Mouse (Mus musculus): ENCODE results near the gene Grin2d.

DNA sequence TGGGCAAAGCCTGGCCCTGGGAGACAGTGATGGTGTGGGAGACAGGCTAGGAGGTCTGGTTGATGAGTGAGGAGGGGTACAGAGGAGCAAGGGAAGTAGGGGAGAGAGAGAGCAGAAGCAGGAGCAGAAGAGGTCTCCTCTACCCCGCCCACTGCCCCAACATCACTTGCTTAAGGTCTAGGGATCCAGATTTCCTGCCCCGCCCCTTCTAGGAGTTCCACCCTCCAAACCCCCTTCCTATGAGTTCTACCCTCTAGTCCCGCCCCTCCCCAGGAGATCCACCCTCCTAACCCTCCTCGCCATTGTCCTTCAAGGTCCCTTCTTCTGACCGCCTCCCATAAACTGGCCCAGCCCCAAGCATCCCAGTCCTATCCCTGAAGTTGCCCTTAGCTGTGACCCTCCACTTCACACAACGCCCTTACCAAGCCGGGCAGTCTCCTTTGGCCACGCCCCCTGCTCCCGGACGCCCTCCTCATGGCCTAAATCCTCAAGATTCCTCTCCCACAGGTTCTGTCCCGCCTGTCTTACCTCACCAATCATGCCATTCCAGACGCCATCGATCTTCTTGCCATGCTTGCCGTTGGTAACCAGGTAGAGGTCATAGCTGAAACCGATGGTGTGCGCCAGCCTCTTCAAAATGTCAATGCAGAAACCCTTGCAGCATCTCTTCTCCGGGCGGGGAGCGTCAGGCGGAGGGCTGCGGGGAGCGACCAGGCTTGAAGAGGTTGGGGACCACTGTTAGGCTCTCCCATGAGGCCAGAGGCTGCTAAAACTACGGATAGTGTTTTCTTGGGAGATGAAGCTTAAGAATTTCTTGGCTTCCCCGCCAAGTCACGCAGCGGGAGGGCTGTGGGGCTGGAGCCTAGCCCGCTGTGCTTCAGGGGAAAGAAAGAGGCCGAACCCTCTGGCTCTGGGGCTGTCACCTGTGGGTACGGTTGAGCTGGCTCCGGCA lies 21.0 kb downstream of the Grin2d start:
- TF ChIP-seq ZC3H11A (IDR thresholded peaks at IDR 0.05; ENCODE audit: low read depth, low read length) (no peak), CHD1 (IDR thresholded peaks at IDR 0.05; ENCODE audit: low read depth, low read length) (no peak), CHD2 (IDR thresholded peaks at IDR 0.05; ENCODE audit: low read length) (no peak), CTCF (conservative IDR thresholded peaks at IDR 0.05 in 1 of 2, IDR thresholded peaks at IDR 0.05 in 1 of 2; ENCODE audit: low read depth in 2 of 2, low read length in 2 of 2) (no peak), NRF1 (IDR thresholded peaks at IDR 0.05; ENCODE audit: low read depth, low read length) (no peak), ZNF384 (IDR thresholded peaks at IDR 0.05; ENCODE audit: low read depth, low read length) (no peak), POLR2A (IDR thresholded peaks at IDR 0.05; ENCODE audit: low read depth, low read length) (no peak), MAX (IDR thresholded peaks at IDR 0.05; ENCODE audit: low read length) (no peak), MAZ (IDR thresholded peaks at IDR 0.05; ENCODE audit: low read depth, low read length) (no peak), ZKSCAN1 (IDR thresholded peaks at IDR 0.05; ENCODE audit: borderline replicate concordance, low read depth, low read length) (no peak), ETS1 (conservative IDR thresholded peaks at IDR 0.05; ENCODE audit: low read depth, low read length) (no peak), TCF12 (IDR thresholded peaks at IDR 0.05; ENCODE audit: low read depth, low read length) (no peak), GABPA (IDR thresholded peaks at IDR 0.05; ENCODE audit: insufficient replicate concordance, low read depth, low read length) (no peak)

All from CH12.LX (cell line).